Mouse (Mus musculus) intestine, embryonic 14.5 days (tissue): ENCODE data around the gene Gm14190. TPM values are rescaled to one million over a fixed set of nuclear protein-coding genes. Genes with fewer than 3 reads are reported as not detected.
"Not testable (repeated sequence)": the region's sequence is repeated elsewhere in the genome, so short reads cannot be mapped to it uniquely, and the experiment has no call there.

Experiments used
- ATAC-seq: fragments of 200-750 bp; cut with Nextera tagmentation; replicated peaks from 2 replicates; pipeline ENCODE4 v1.8.0; 2017; ENCODE audit warnings: low read depth, moderate number of reproducible peaks, moderate TSS enrichment, moderate library complexity; ENCODE audit not compliant: low FRiP score, low TSS enrichment
- DNase-seq: peaks from one replicate; pipeline ENCODE4 v3.0.0-alpha.2; 2018; ENCODE audit warnings: low spot score
- H3K27ac ChIP-seq: fragments of 300-500 bp; sonication (generic); 2 replicates; pipeline ENCODE4 v1.5.1; 2014; ENCODE audit warnings: low read depth, mild to moderate bottlenecking, control low read depth
- H3K27me3 ChIP-seq: fragments of 300-500 bp; sonication (generic); replicated peaks from 2 replicates; pipeline ENCODE4 v1.6.1; 2014; ENCODE audit warnings: low read length, control low read depth; ENCODE audit not compliant: control insufficient read depth, insufficient read depth
- H3K36me3 ChIP-seq: fragments of 300-500 bp; sonication (generic); 2 replicates; pipeline ENCODE4 v1.6.1; 2014; ENCODE audit warnings: low read length, control low read depth; ENCODE audit not compliant: control insufficient read depth, insufficient read depth
- H3K4me1 ChIP-seq: fragments of 300-500 bp; sonication (generic); replicated peaks from 2 replicates; pipeline ENCODE4 v1.6.1; 2014; ENCODE audit warnings: low read length, control low read depth, mixed read lengths; ENCODE audit not compliant: control insufficient read depth, insufficient read depth
- H3K4me2 ChIP-seq: fragments of 300-500 bp; sonication (generic); 2 replicates; pipeline ENCODE4 v1.6.1; 2014; ENCODE audit warnings: low read length
- H3K4me3 ChIP-seq: fragments of 300-500 bp; sonication (generic); 2 replicates; pipeline ENCODE4 v1.5.1; 2014; ENCODE audit warnings: low read depth, low read length, control low read depth, mixed read lengths
- H3K9ac ChIP-seq: fragments of 300-500 bp; sonication (generic); 2 replicates; pipeline ENCODE4 v1.6.1; 2014; ENCODE audit warnings: mild to moderate bottlenecking, low read length
- H3K9me3 ChIP-seq: fragments of 300-500 bp; sonication (generic); 2 replicates; pipeline ENCODE4 v1.6.1; 2016; ENCODE audit warnings: low read length, control low read depth; ENCODE audit not compliant: control insufficient read depth
- WGBS: fragments of 180-500 bp; shearing (Covaris S2); extraction: QIAGEN DNeasy Blood & Tissue Kit; methylation state at CpG from one replicate; pipeline ENCODE4 v1.1.7; 2014; 5-methylcytosine and 5-hydroxymethylcytosine counted together
- polyA plus RNA-seq: library from polyadenylated mRNA; unstranded; fragments of >200 nt; fragmentation: Nextera tagmentation; extraction: Ambion mirVana; gene quantifications from 2 replicates; pipeline ENCODE4 v1.2.1, GENCODE M21; 2014

Gm14190 gene
- polyA plus RNA-seq, 1 experiment from 2014 or later = not detected

GRCm38 (mm10) chr11:99658467-99659010 lies 32.0 kb downstream of the Gm14190 start, which contains the start of gene Gm11563:
TSS of gene Gm11563 (minus strand) at chr11:99658960.
- not testable (repeated sequence) for H3K9ac ChIP-seq, DNase-seq, H3K4me1 ChIP-seq, H3K4me2 ChIP-seq, H3K9me3 ChIP-seq, H3K4me3 ChIP-seq, H3K27me3 ChIP-seq, H3K27ac ChIP-seq, ATAC-seq, H3K36me3 ChIP-seq
- WGBS = 58% methylated on average over 10 of the region's 10 CpGs

GRCm38 (mm10) chr11:99657051-99657450 lies 33.5 kb downstream of the Gm14190 start:
- no peak overlapping the region for H3K4me3 ChIP-seq
- H3K4me1 ChIP-seq = no peaks in the 10 kb centered on the region
- no peak overlapping the region for H3K27ac ChIP-seq
- no peak overlapping the region for H3K4me2 ChIP-seq
- no peak overlapping the region for H3K9ac ChIP-seq
- no peaks in the 10 kb centered on the region for H3K27me3 ChIP-seq
- 41% methylated on average over 5 of the region's 5 CpGs for WGBS
- no peak for DNase-seq
- H3K9me3 ChIP-seq = no peaks in the 10 kb centered on the region
- ATAC-seq = no peak
- no peaks in the 10 kb centered on the region for H3K36me3 ChIP-seq

DNA sequence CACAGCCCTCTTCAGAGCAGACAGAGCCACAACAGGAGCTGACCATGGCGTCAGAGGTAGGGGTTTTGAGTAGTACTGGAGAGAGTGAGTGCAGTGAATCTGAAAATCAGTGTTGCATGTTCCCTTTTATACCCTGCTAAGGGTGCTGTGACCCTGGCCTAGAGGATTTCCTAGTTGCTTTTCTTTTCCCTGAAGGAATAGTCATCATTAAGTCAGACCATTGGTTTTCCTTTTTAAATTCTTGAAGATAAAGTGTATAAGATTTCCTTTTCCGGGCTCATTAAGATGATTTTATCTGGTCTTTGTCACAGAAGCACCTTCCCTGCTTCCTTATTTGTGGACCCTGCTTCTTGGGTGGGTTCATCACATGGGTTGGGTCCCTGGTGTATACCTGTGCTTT lies 40.4 kb downstream of the Gm14190 start, which contains the start of gene Gm11555:
TSS of gene Gm11555 (minus strand) at position 101 of the 400 bp plus-strand sequence.
- ATAC-seq (no peak), DNase-seq (no peak)
- no peaks in the 10 kb centered on the region for H3K36me3 ChIP-seq
- H3K9ac ChIP-seq = no peak within 1 kb of the TSS
- H3K4me3 ChIP-seq = no peak within 1 kb of the TSS
- H3K27me3 ChIP-seq = no peaks in the 10 kb centered on the region
- H3K4me1 ChIP-seq = no peaks in the 10 kb centered on the region
- H3K9me3 ChIP-seq = no peaks in the 10 kb centered on the region
- H3K27ac ChIP-seq = no peak within 1 kb of the TSS
- H3K4me2 ChIP-seq = no peak within 1 kb of the TSS
- 84% methylated on average over 2 of the region's 2 CpGs for WGBS

DNA sequence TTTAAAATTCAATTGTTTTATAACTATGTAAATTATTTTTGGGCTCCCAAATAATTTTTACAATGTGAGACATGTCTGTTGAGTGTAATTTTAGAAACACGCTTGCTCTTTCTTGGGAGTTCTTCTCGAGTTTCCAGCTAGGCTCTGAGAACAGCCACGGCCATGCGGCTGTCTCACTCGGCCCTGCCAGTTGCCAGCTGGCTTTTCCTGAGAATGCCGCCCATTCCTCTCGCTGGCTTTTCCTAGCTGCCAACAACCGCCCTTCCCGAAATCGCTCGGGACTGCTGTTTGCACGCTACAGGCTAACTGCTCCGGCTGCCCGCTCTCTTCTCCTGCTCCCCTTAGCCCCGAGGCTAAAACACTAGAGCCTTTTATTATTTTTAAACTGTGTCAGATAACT lies 44.1 kb downstream of the Gm14190 start:
- Histone ChIP-seq H3K4me2 (no peak overlapping the region), H3K4me3 (no peak overlapping the region), H3K27me3 (no peaks in the 10 kb centered on the region), H3K4me1 (no peaks in the 10 kb centered on the region), H3K9ac (no peak overlapping the region), H3K27ac (no peak overlapping the region), H3K9me3 (no peaks in the 10 kb centered on the region), H3K36me3 (no peaks in the 10 kb centered on the region)
- 86% methylated on average over 15 of the region's 15 CpGs for WGBS
- ATAC-seq (no peak), DNase-seq (no peak)

- Histone ChIP-seq H3K9ac (no peak overlapping the region), H3K36me3 (no peaks in the 10 kb centered on the region), H3K4me3 (no peak overlapping the region), H3K4me1 (no peaks in the 10 kb centered on the region), H3K27ac (no peak overlapping the region), H3K4me2 (no peak overlapping the region), H3K27me3 (no peaks in the 10 kb centered on the region), H3K9me3 (no peaks in the 10 kb centered on the region)
- WGBS = 74% methylated on average over 3 of the region's 3 CpGs
- no peak for ATAC-seq
- no peak for DNase-seq
Measured at GRCm38 (mm10) chr11:99644351-99644750, 46.2 kb downstream of the Gm14190 start.

GRCm38 (mm10) chr11:99643635-99644139 lies 46.9 kb downstream of the Gm14190 start, which contains the start of gene Krtap4-7:
TSS of gene Krtap4-7 (minus strand) at chr11:99644089.
- H3K9ac ChIP-seq, H3K4me1 ChIP-seq, H3K4me3 ChIP-seq, H3K9me3 ChIP-seq, H3K36me3 ChIP-seq, DNase-seq, ATAC-seq, H3K27me3 ChIP-seq, H3K27ac ChIP-seq, H3K4me2 ChIP-seq: not testable (repeated sequence)
- WGBS = 77% methylated on average over 9 of the region's 9 CpGs

GRCm38 (mm10) chr11:99640926-99641325 lies 49.6 kb downstream of the Gm14190 start:
- DNase-seq = no peak

More at GRCm38 (mm10) chr11:99640926-99641325, 49.6 kb downstream of the Gm14190 start:
- Histone ChIP-seq H3K9ac (no peak overlapping the region), H3K27ac (no peak overlapping the region), H3K4me3 (no peak overlapping the region), H3K9me3 (no peaks in the 10 kb centered on the region), H3K36me3 (no peaks in the 10 kb centered on the region), H3K4me2 (no peak overlapping the region), H3K27me3 (no peaks in the 10 kb centered on the region), H3K4me1 (no peaks in the 10 kb centered on the region)
- WGBS = 23% methylated on average over 1 of the region's 1 CpGs
- no peak for ATAC-seq
